Mouse (Mus musculus): Measurements from ENCODE around the gene Plppr3. TPM values are rescaled to one million over a fixed set of nuclear protein-coding genes. Genes with fewer than 3 reads are reported as not detected.

Gene Plppr3
- polyA plus RNA-seq, 1 experiment = 0.11 TPM

DNA sequence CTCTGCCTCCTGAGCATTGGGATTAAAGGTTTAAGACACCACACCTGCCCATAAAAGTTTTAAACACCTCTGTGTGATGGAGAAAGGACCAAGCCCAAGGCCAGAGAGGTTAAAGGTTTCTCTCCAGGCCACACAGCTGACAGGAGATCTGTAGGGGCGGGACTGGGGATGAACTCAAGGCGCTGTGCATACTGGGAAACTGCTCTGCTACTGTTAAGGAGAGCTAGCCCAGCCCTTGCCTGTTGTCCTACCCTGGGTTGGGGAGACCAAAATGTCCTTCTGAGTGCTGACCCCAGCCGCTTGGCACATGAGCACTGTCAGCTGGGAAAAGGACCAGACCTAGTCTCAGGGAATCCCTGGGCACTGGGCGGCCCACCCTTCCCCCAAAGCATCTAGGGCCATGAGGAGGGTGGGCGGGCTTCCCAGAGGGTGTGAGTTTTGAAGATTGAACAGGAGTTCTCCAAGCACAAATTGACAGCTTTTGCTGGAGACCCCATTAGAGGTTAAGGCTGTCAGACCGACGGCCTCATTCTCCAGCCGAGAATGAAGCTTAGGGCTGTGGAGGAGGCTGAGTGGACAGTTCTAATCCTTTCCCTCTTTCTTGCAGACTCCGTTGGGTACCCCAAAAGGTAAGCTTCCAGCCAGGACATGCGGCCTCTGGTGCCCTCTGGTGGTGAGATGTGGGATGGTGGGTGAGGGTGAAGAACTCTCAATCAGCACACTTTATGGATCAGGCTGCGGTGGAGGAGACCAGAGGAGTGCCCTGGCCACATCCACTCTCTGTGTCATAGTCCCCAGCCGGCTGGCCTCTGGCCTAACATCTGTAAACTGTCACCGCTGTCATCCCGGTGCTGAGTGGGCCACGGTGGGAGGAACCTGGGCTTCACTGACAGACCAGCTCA is 62.4 kb downstream of the Plppr3 start:
- Histone ChIP-seq H3K27me3 (ENCODE audit: control insufficient read depth) (no peaks in the 10 kb centered on the region), H3K4me1 (ENCODE audit: control insufficient read depth) (peaks cover 16% of the 10 kb centered on the region), H3K9me3 (ENCODE audit: control insufficient read depth, low read length) (no peaks in the 10 kb centered on the region), H3K36me3 (ENCODE audit: control insufficient read depth) (no peaks in the 10 kb centered on the region), H3K4me3 (replicated peaks) (no peak overlapping the region)
- TF ChIP-seq TAL1 (IDR thresholded peaks at IDR 0.05; ENCODE audit: low read length) (no peak), GATA1 (IDR thresholded peaks at IDR 0.05; ENCODE audit: low read length) (no peak)

Other genes with a start within 250 kb of the Plppr3 start
- gene Shc2, start 236.7 kb downstream of the Plppr3 start, polyA plus RNA-seq (2012) = not detected in 2 replicates
- gene Odf3l2, start 228.9 kb downstream of the Plppr3 start, polyA plus RNA-seq (2012) = not detected in 2 replicates
- gene Madcam1, start 210.1 kb downstream of the Plppr3 start, polyA plus RNA-seq (2012) = 0.03 TPM in 1 of 2 replicates, not detected in the other
- 15.5 and 17.8 TPM in 2 replicates for gene Tpgs1, start 205.3 kb downstream of the Plppr3 start, polyA plus RNA-seq (2012)
- 65.0 and 72.0 TPM in 2 replicates for gene Cdc34, start 192.4 kb downstream of the Plppr3 start, polyA plus RNA-seq (2012)
- gene Gzmm, start 185.6 kb downstream of the Plppr3 start, polyA plus RNA-seq (2012) = 0.08 and 0.09 TPM in 2 replicates
- gene Bsg, start 170.1 kb downstream of the Plppr3 start, polyA plus RNA-seq (2012) = 836 and 840 TPM in 2 replicates
- 0.08 and 0.15 TPM in 2 replicates for gene Hcn2, start 158.0 kb downstream of the Plppr3 start, polyA plus RNA-seq (2012)
- 2.1 and 2.5 TPM in 2 replicates for gene Polrmt, start 128.1 kb downstream of the Plppr3 start, polyA plus RNA-seq (2012)
- gene Fgf22, start 119.6 kb downstream of the Plppr3 start, polyA plus RNA-seq (2012) = not detected in 2 replicates
- gene Rnf126, start 107.7 kb downstream of the Plppr3 start, polyA plus RNA-seq (2012) = 35.3 and 45.1 TPM in 2 replicates
- 0.02 and 0.04 TPM in 2 replicates for gene Fstl3, start 97.4 kb downstream of the Plppr3 start, polyA plus RNA-seq (2012)
- 0.02 TPM in 1 of 2 replicates, not detected in the other for gene Prss57, start 83.7 kb downstream of the Plppr3 start, polyA plus RNA-seq (2012)
- 0.34 and 0.52 TPM in 2 replicates for gene Palm, start 81.1 kb downstream of the Plppr3 start, polyA plus RNA-seq (2012)
- not detected in 2 replicates for gene Misp, start 53.6 kb downstream of the Plppr3 start, polyA plus RNA-seq (2012)
- 46.1 and 67.9 TPM in 2 replicates for gene Ptbp1, start 20.2 kb downstream of the Plppr3 start, polyA plus RNA-seq (2012)
- gene Prtn3, start 158 bp downstream of the Plppr3 start, polyA plus RNA-seq (2012) = 3.5 TPM in 2 replicates
- gene Elane, start 11.6 kb upstream of the Plppr3 start, polyA plus RNA-seq (2012) = 1.5 and 1.8 TPM in 2 replicates
- not detected in 2 replicates for gene Cfd, start 16.2 kb upstream of the Plppr3 start, polyA plus RNA-seq (2012)
- 4.1 and 4.9 TPM in 2 replicates for gene Med16, start 34.3 kb upstream of the Plppr3 start, polyA plus RNA-seq (2012)
- gene Gm26602, start 36.2 kb upstream of the Plppr3 start, polyA plus RNA-seq (2012) = 0.21 TPM in 1 of 2 replicates, not detected in the other
- 0.01 TPM in 1 of 2 replicates, not detected in the other for gene Kiss1r, start 42.3 kb upstream of the Plppr3 start, polyA plus RNA-seq (2012)
- 9.9 and 13.0 TPM in 2 replicates for gene R3hdm4, start 46.6 kb upstream of the Plppr3 start, polyA plus RNA-seq (2012)
- gene Arid3a, start 52.4 kb upstream of the Plppr3 start, polyA plus RNA-seq (2012) = 1.0 and 1.4 TPM in 2 replicates
- gene Wdr18, start 85.5 kb upstream of the Plppr3 start, polyA plus RNA-seq (2012) = 4.4 and 4.9 TPM in 2 replicates
- gene Grin3b, start 96.1 kb upstream of the Plppr3 start, polyA plus RNA-seq (2012) = 0.01 TPM in 1 of 2 replicates, not detected in the other
- 47.6 and 49.5 TPM in 2 replicates for gene Tmem259, start 109.7 kb upstream of the Plppr3 start, polyA plus RNA-seq (2012)
- 0.59 and 0.74 TPM in 2 replicates for gene Cnn2, start 114.0 kb upstream of the Plppr3 start, polyA plus RNA-seq (2012)
- gene Abca7, start 121.9 kb upstream of the Plppr3 start, polyA plus RNA-seq (2012) = 7.6 and 7.9 TPM in 2 replicates
- gene Arhgap45, start 142.0 kb upstream of the Plppr3 start, polyA plus RNA-seq (2012) = 1.5 and 1.7 TPM in 2 replicates
- 11.9 and 17.1 TPM in 2 replicates for gene Polr2e, start 165.2 kb upstream of the Plppr3 start, polyA plus RNA-seq (2012)
- gene Gpx4, start 172.5 kb upstream of the Plppr3 start, polyA plus RNA-seq (2012) = 551 and 700 TPM in 2 replicates
- gene Sbno2, start 230.9 kb upstream of the Plppr3 start, polyA plus RNA-seq (2012) = 3.4 and 3.9 TPM in 2 replicates
- 69.2 and 71.6 TPM in 2 replicates for gene Stk11, start 241.2 kb upstream of the Plppr3 start, polyA plus RNA-seq (2012)

All from erythroblast, embryonic 14.5 days (primary cell).